Mouse (Mus musculus) left cerebral cortex, postnatal 36 days (tissue): ENCODE results near the gene Sult4a1. TPM values are rescaled to one million over a fixed set of nuclear protein-coding genes. Genes with fewer than 3 reads are reported as not detected.

Experiments
- DNase-seq, 2 experiments: peaks; one replicate each; pipeline ENCODE4 v3.0.0; 2021 to 2022; ENCODE audit warnings: low spot score in 2 of 2, mixed read lengths in 1 of 2
- intact Hi-C: fragments of 180-260 bp; cut with DNase I; formaldehyde crosslinking; loops from one replicate; pipeline ENCODE4 v1.15.1; 2025
- total RNA-seq, 2 experiments: library from RNA; stranded (reverse); gene quantifications; 2 replicates each; pipeline ENCODE4 v1.2.3; 2021

The Sult4a1 gene
- total RNA-seq, 2 experiments from 2014 or later: 409 to 510 TPM

DNA sequence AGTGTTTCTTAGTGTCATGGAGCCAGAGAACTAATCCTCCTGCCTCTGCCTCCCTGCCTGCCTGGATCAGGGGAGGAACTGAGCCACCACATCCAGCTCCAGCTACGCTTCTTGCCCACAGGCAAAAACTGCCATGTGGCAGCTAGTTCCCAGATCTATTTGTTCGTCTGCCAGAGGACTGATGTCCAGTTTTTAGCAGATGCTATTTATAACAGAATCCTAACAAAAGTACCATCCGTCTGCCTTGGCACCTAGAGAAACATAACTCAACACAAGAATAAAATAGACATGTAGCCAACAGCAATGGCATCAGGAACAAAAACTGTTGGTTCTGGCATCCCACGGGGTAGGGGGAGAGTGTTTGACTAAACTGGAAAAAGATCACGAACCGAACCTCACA lies 46.7 kb downstream of the Sult4a1 start:
- no peak for DNase-seq
- intact Hi-C loops: no loop called here

DNA sequence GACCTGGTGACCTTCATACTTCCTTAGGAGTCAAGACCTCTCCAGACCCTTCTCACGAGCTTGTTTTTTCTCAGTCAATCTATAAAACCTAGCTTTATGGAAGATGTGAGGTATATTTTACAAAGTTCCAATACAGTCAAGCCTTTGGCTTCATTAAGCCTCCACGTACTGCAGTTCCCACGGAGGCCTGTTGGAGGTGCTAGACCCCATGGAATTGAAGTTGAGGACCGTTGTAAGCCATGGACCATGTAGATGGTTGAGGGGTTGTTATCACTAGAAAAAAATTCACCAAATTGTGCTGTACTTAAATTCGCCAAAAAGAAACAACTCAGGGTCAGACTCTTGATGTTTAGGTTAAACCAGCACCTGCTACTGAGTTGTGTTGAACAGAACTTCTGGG lies 49.5 kb downstream of the Sult4a1 start:
- intact Hi-C loops: no loop called here
- no peak for DNase-seq

- DNase-seq: peak; percentile 73 to 86
- intact Hi-C loops: loop anchor here (2.0 to 5.0 kb wide), 4 partner anchors 97 to 392 kb away; no protein-coding TSS in a partner anchor
Observed at GRCm38 (mm10) chr15:84053859-84054258, 51.7 kb downstream of the Sult4a1 start.

DNA sequence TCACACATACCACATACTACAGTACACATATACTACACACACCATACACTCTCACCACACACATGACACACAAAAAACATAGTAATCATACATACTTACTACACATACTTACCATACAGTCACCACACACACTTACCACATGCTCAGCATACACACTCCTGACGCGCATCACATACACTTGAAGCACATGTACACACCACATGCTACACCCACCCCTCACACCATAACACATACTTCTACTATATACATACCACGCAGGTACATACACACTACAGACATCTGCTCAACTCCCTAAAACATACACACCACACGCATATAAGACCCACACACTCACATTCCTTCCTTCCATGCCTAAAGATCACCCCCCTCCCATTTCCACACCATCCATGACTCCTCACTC lies 52.3 kb downstream of the Sult4a1 start:
- no peak for DNase-seq
- intact Hi-C loops: loop anchor here (5.0 kb wide), 2 partner anchors 96 to 391 kb away; no protein-coding TSS in a partner anchor

GRCm38 (mm10) chr15:84052390-84052789 lies 53.2 kb downstream of the Sult4a1 start:
- intact Hi-C loops: loop anchor here (5.0 kb wide), 2 partner anchors 95 to 390 kb away; no protein-coding TSS in a partner anchor
- peak in 1 of 2 experiments; percentile 46 for DNase-seq

DNA sequence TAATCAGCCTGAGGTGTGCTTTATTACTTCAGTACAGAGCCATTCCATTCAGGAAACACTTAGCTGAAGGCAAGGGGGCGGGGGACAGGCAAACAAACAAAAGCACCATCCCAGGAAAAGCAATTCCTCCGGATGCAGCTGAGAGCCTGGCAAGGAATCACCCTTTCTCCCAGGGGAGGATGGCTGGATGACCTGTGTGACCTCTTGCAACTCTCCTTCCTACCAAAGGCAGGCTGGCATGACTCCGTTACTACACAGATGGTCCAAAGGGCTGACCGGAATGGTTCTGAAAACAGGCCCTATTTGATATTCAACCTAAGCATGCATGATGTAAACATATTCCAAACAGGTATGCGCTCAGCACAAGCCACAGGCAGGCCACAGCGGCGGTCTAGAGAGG lies 56.0 kb downstream of the Sult4a1 start:
- intact Hi-C loops: no loop called here
- no peak for DNase-seq

- intact Hi-C loops: no loop called here
- DNase-seq: no peak
Observed at GRCm38 (mm10) chr15:84045562-84045961, 60.0 kb downstream of the Sult4a1 start.

DNA sequence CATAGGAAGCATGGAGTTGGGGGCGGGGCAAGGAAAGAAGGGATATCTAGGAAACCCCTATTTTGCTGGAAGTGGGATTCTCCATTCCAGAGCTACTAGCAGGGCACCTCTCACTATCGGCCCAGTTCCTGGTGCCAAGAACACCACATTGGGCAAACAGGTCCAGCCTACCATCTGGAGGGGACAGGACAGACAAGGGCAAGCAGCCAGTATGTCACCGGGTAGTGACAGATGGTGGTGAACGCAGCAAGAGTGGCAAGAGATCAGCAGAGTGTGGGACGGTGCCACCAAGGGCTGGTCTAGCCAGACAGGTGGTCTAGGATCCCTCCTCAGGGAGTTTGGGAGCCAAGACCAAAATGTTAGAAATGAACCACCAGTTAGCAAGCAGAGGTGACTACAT lies 68.5 kb downstream of the Sult4a1 start:
- intact Hi-C loops: no loop called here
- no peak for DNase-seq

Other genes with a start within 250 kb of the Sult4a1 start
- gene Efcab6, start 40.4 kb downstream of the Sult4a1 start, total RNA-seq: 10 to 100 TPM; 13.0 to 13.7 TPM
- gene Pnpla5, start 17.4 kb upstream of the Sult4a1 start, total RNA-seq: not detected
- 10 to 100 TPM; 10.7 to 11.3 TPM for gene Pnpla3, start 62.1 kb upstream of the Sult4a1 start, total RNA-seq
- 100 to 1,000 TPM in 1 of 2 experiments, 10 to 100 TPM in 1; 95.0 to 106 TPM for gene Samm50, start 86.5 kb upstream of the Sult4a1 start, total RNA-seq
- gene Parvb, start 126.3 kb upstream of the Sult4a1 start, total RNA-seq: 10 to 100 TPM; 21.4 to 26.7 TPM
- 1 to 10 TPM; 5.6 to 8.6 TPM for gene Parvg, start 218.3 kb upstream of the Sult4a1 start, total RNA-seq